Mouse (Mus musculus) duodenum, adult 2 months (tissue): ENCODE results near the gene St6galnac5. TPM values are rescaled to one million over a fixed set of nuclear protein-coding genes. Genes with fewer than 3 reads are reported as not detected.

ENCODE experiments used
- polyA plus RNA-seq: library from polyadenylated mRNA; depleted of rRNA; stranded (reverse); fragments of >200 nt; gene quantifications from 2 replicates; pipeline ENCODE4 v1.2.3, GENCODE M21; 2012; ENCODE audit warnings: low replicate concordance; rRNA removed

Gene St6galnac5
- polyA plus RNA-seq = 0.09 and 0.50 TPM in 2 replicates

GRCm38 (mm10) chr3:152981988-152982387 lies at the start of gene St6galnac5:
St6galnac5 (minus strand) TSS chr3:152982246.

